Mouse (Mus musculus): ENCODE results near the gene Acox1. TPM values are rescaled to one million over a fixed set of nuclear protein-coding genes. Genes with fewer than 3 reads are reported as not detected.

Gene Acox1
- polyA plus RNA-seq (2016; fragmentation: Nextera tagmentation; extraction: Ambion mirVana) = 36.0 and 36.8 TPM in 2 replicates

GRCm38 (mm10) chr11:116198639-116199531 is at the start of gene Acox1, which contains the start of gene Ten1:
Gene Acox1 (minus strand): TSS chr11:116199045.
Gene Ten1 (plus strand): TSS chr11:116198855.
- under 1% methylated on average over 62 of the region's 62 CpGs for WGBS
- peak within 1 kb of the TSS; percentile 90 for H3K27ac ChIP-seq
- H3K4me2 ChIP-seq = peak within 1 kb of the TSS; percentile 79
- peaks cover 12% of the 10 kb centered on the region for H3K36me3 ChIP-seq (replicated peaks)
- H3K27me3 ChIP-seq = no peaks in the 10 kb centered on the region
- H3K9me3 ChIP-seq = no peaks in the 10 kb centered on the region
- peak; percentile 98 for ATAC-seq (ENCODE audit: low FRiP score)
- H3K9ac ChIP-seq = peak within 1 kb of the TSS; percentile 68
- H3K4me3 ChIP-seq (replicated peaks) = peak within 1 kb of the TSS; percentile 61
- H3K4me1 ChIP-seq = peaks cover 16% of the 10 kb centered on the region

GRCm38 (mm10) chr11:116247502-116248222 is 48.8 kb upstream of the Acox1 start:
- no peaks in the 10 kb centered on the region for H3K4me1 ChIP-seq
- no peak overlapping the region for H3K9ac ChIP-seq
- no peaks in the 10 kb centered on the region for H3K9me3 ChIP-seq
- ATAC-seq (ENCODE audit: low FRiP score) = no peak
- no peak overlapping the region for H3K4me2 ChIP-seq
- H3K36me3 ChIP-seq (replicated peaks) = peaks cover 97% of the 10 kb centered on the region
- no peak overlapping the region for H3K4me3 ChIP-seq (replicated peaks)
- 88% methylated on average over 14 of the region's 14 CpGs for WGBS
- no peaks in the 10 kb centered on the region for H3K27me3 ChIP-seq
- no peak overlapping the region for H3K27ac ChIP-seq

- Histone ChIP-seq H3K36me3 (replicated peaks) (peaks cover 77% of the 10 kb centered on the region), H3K27ac (no peak overlapping the region), H3K9me3 (no peaks in the 10 kb centered on the region), H3K27me3 (no peaks in the 10 kb centered on the region), H3K4me3 (replicated peaks) (no peak overlapping the region), H3K9ac (no peak overlapping the region), H3K4me2 (no peak overlapping the region), H3K4me1 (no peaks in the 10 kb centered on the region)
- WGBS = 86% methylated on average over 6 of the region's 6 CpGs
- no peak for ATAC-seq (ENCODE audit: low FRiP score)
Observed at GRCm38 (mm10) chr11:116245616-116246015, 46.8 kb upstream of the Acox1 start.

- WGBS = 92% methylated on average over 8 of the region's 8 CpGs
- Histone ChIP-seq H3K4me2 (no peak overlapping the region), H3K36me3 (replicated peaks) (peaks cover 66% of the 10 kb centered on the region), H3K4me3 (replicated peaks) (no peak overlapping the region), H3K27me3 (no peaks in the 10 kb centered on the region), H3K9me3 (no peaks in the 10 kb centered on the region), H3K4me1 (peaks cover 4% of the 10 kb centered on the region), H3K9ac (no peak overlapping the region), H3K27ac (no peak overlapping the region)
- no peak for ATAC-seq (ENCODE audit: low FRiP score)
Observed at GRCm38 (mm10) chr11:116244580-116244979, 45.7 kb upstream of the Acox1 start.

GRCm38 (mm10) chr11:116241744-116242235 is 42.9 kb upstream of the Acox1 start:
- WGBS = 55% methylated on average over 12 of the region's 12 CpGs
- no peak overlapping the region for H3K9ac ChIP-seq
- peaks cover 38% of the 10 kb centered on the region for H3K36me3 ChIP-seq (replicated peaks)
- H3K27ac ChIP-seq = no peak overlapping the region
- no peaks in the 10 kb centered on the region for H3K9me3 ChIP-seq
- H3K27me3 ChIP-seq = peaks cover 22% of the 10 kb centered on the region
- no peak overlapping the region for H3K4me3 ChIP-seq (replicated peaks)
- H3K4me2 ChIP-seq = no peak overlapping the region
- H3K4me1 ChIP-seq = peaks cover 10% of the 10 kb centered on the region
- no peak for ATAC-seq (ENCODE audit: low FRiP score)

- H3K27me3 ChIP-seq = peaks cover 35% of the 10 kb centered on the region
- H3K9ac ChIP-seq = no peak overlapping the region
- peaks cover 10% of the 10 kb centered on the region for H3K4me1 ChIP-seq
- WGBS = 9% methylated on average over 7 of the region's 7 CpGs
- no peak overlapping the region for H3K27ac ChIP-seq
- H3K9me3 ChIP-seq = no peaks in the 10 kb centered on the region
- H3K4me3 ChIP-seq (replicated peaks) = no peak overlapping the region
- H3K4me2 ChIP-seq = no peak overlapping the region
- peaks cover 18% of the 10 kb centered on the region for H3K36me3 ChIP-seq (replicated peaks)
- 0 out of 2 replicates have a peak, but pooled peaks have one; percentile 49 for ATAC-seq (ENCODE audit: low FRiP score)
Observed at GRCm38 (mm10) chr11:116239797-116240196, 41.0 kb upstream of the Acox1 start.

- H3K9ac ChIP-seq = no peak within 1 kb of the TSS
- peaks cover 53% of the 10 kb centered on the region for H3K27me3 ChIP-seq
- H3K27ac ChIP-seq = no peak within 1 kb of the TSS
- H3K4me1 ChIP-seq = peaks cover 10% of the 10 kb centered on the region
- no peaks in the 10 kb centered on the region for H3K9me3 ChIP-seq
- H3K36me3 ChIP-seq (replicated peaks) = no peaks in the 10 kb centered on the region
- peak within 1 kb of the TSS; percentile 7; the same call in 1 of the 2 replicates for H3K4me3 ChIP-seq (replicated peaks)
- peak within 1 kb of the TSS; percentile 17; the same call in 1 of the 2 replicates for H3K4me2 ChIP-seq
- 13% methylated on average over 31 of the region's 31 CpGs for WGBS
- no peak for ATAC-seq (ENCODE audit: low FRiP score)
Observed at GRCm38 (mm10) chr11:116237742-116238395, 39.0 kb upstream of the Acox1 start, which contains the start of gene Evpl. Gene Evpl (minus strand): TSS chr11:116238077.

- no peak overlapping the region for H3K4me2 ChIP-seq
- peaks cover 69% of the 10 kb centered on the region for H3K27me3 ChIP-seq
- no peak for ATAC-seq (ENCODE audit: low FRiP score)
- no peak overlapping the region for H3K9ac ChIP-seq
- 91% methylated on average over 8 of the region's 8 CpGs for WGBS
- H3K36me3 ChIP-seq (replicated peaks) = no peaks in the 10 kb centered on the region
- H3K27ac ChIP-seq = no peak overlapping the region
- no peaks in the 10 kb centered on the region for H3K9me3 ChIP-seq
- no peak overlapping the region for H3K4me3 ChIP-seq (replicated peaks)
- peaks cover 10% of the 10 kb centered on the region for H3K4me1 ChIP-seq
Observed at GRCm38 (mm10) chr11:116234901-116235300, 36.1 kb upstream of the Acox1 start.

GRCm38 (mm10) chr11:116232427-116232826 is 33.6 kb upstream of the Acox1 start:
- Histone ChIP-seq H3K4me3 (replicated peaks) (no peak overlapping the region), H3K27me3 (peaks cover 54% of the 10 kb centered on the region), H3K9ac (0 out of 2 replicates have a peak overlapping the region, but pooled peaks have one; percentile 12), H3K27ac (no peak overlapping the region), H3K36me3 (replicated peaks) (no peaks in the 10 kb centered on the region), H3K9me3 (no peaks in the 10 kb centered on the region), H3K4me2 (peak overlapping the region; percentile 21; the same call in 1 of the 2 replicates), H3K4me1 (no peaks in the 10 kb centered on the region)
- ATAC-seq (ENCODE audit: low FRiP score) = no peak
- WGBS = 23% methylated on average over 17 of the region's 17 CpGs

- no peaks in the 10 kb centered on the region for H3K36me3 ChIP-seq (replicated peaks)
- H3K27ac ChIP-seq = no peak overlapping the region
- no peak overlapping the region for H3K4me2 ChIP-seq
- no peaks in the 10 kb centered on the region for H3K4me1 ChIP-seq
- no peak overlapping the region for H3K9ac ChIP-seq
- ATAC-seq (ENCODE audit: low FRiP score) = no peak
- 80% methylated on average over 4 of the region's 4 CpGs for WGBS
- peaks cover 34% of the 10 kb centered on the region for H3K27me3 ChIP-seq
- no peak overlapping the region for H3K4me3 ChIP-seq (replicated peaks)
- no peaks in the 10 kb centered on the region for H3K9me3 ChIP-seq
Observed at GRCm38 (mm10) chr11:116228699-116229098, 29.9 kb upstream of the Acox1 start.

- Histone ChIP-seq H3K27me3 (peaks cover 41% of the 10 kb centered on the region), H3K27ac (no peak overlapping the region), H3K36me3 (replicated peaks) (no peaks in the 10 kb centered on the region), H3K4me1 (peaks cover 11% of the 10 kb centered on the region), H3K9me3 (peaks cover 7% of the 10 kb centered on the region; the same call in 1 of the 2 replicates), H3K9ac (no peak overlapping the region), H3K4me2 (no peak overlapping the region), H3K4me3 (replicated peaks) (no peak overlapping the region)
- 2% methylated on average over 2 of the region's 2 CpGs for WGBS
- no peak for ATAC-seq (ENCODE audit: low FRiP score)
Observed at GRCm38 (mm10) chr11:116226414-116226813, 27.6 kb upstream of the Acox1 start.

- 23% methylated on average over 23 of the region's 23 CpGs for WGBS
- H3K9me3 ChIP-seq = peaks cover 8% of the 10 kb centered on the region; the same call in 1 of the 2 replicates
- no peaks in the 10 kb centered on the region for H3K36me3 ChIP-seq (replicated peaks)
- H3K27me3 ChIP-seq = peaks cover 43% of the 10 kb centered on the region
- H3K4me3 ChIP-seq (replicated peaks) = peak overlapping the region; percentile 32
- no peak overlapping the region for H3K27ac ChIP-seq
- H3K4me2 ChIP-seq = peak overlapping the region; percentile 53
- H3K9ac ChIP-seq = 0 out of 2 replicates have a peak overlapping the region, but pooled peaks have one; percentile 9
- H3K4me1 ChIP-seq = peaks cover 25% of the 10 kb centered on the region
- ATAC-seq (ENCODE audit: low FRiP score) = no peak
Observed at GRCm38 (mm10) chr11:116222740-116223059, 23.9 kb upstream of the Acox1 start.
